Mouse (Mus musculus) kidney, adult 18-20 months (tissue): ENCODE measurements around the gene Cisd2.

Experiments
- DNase-seq: peaks from one replicate; pipeline ENCODE4 v3.0.0; 2021

Cisd2 gene

GRCm38 (mm10) chr3:135409219-135409618 lies 14.5 kb downstream of the Cisd2 start:
- DNase-seq = no peak

GRCm38 (mm10) chr3:135407351-135407750 lies 16.4 kb downstream of the Cisd2 start:
- DNase-seq = no peak

GRCm38 (mm10) chr3:135404599-135404998 lies 19.1 kb downstream of the Cisd2 start:
- DNase-seq = no peak

- no peak for DNase-seq
These were observed 19.9 kb downstream of the Cisd2 start for GRCm38 (mm10) chr3:135403856-135404255.

GRCm38 (mm10) chr3:135403211-135403610 lies 20.5 kb downstream of the Cisd2 start:
- no peak for DNase-seq

GRCm38 (mm10) chr3:135402201-135402658 lies 21.5 kb downstream of the Cisd2 start:
- DNase-seq = peak; percentile 90

GRCm38 (mm10) chr3:135397112-135397511 lies 26.6 kb downstream of the Cisd2 start:
- no peak for DNase-seq

- peak; percentile 52 for DNase-seq
These were observed 27.6 kb downstream of the Cisd2 start for GRCm38 (mm10) chr3:135396081-135396480.

- no peak for DNase-seq
These were observed 28.6 kb downstream of the Cisd2 start for GRCm38 (mm10) chr3:135395085-135395484.

- peak; percentile 18 for DNase-seq
These were observed 30.5 kb downstream of the Cisd2 start for GRCm38 (mm10) chr3:135393186-135393585.

GRCm38 (mm10) chr3:135379868-135380267 lies 43.9 kb downstream of the Cisd2 start:
- no peak for DNase-seq

- DNase-seq = no peak
These were observed 46.3 kb downstream of the Cisd2 start for GRCm38 (mm10) chr3:135377445-135377844.

- no peak for DNase-seq
These were observed 47.9 kb downstream of the Cisd2 start for GRCm38 (mm10) chr3:135375836-135376235.

GRCm38 (mm10) chr3:135357394-135357793 lies 66.3 kb downstream of the Cisd2 start:
- DNase-seq = no peak
